Mouse (Mus musculus) lung, postnatal 0 days (tissue): ENCODE measurements around the gene Tma7.

Experiments used
- CTCF ChIP-seq: IDR thresholded peaks from 2 replicates; pipeline ENCODE4 v1.5.1; 2016; ENCODE audit warnings: antibody characterized with exemption, mild to moderate bottlenecking
- EP300 ChIP-seq: IDR thresholded peaks from 2 replicates; pipeline ENCODE4 v1.6.1; 2016; ENCODE audit warnings: antibody characterized with exemption, mild to moderate bottlenecking, control low read depth

DNA sequence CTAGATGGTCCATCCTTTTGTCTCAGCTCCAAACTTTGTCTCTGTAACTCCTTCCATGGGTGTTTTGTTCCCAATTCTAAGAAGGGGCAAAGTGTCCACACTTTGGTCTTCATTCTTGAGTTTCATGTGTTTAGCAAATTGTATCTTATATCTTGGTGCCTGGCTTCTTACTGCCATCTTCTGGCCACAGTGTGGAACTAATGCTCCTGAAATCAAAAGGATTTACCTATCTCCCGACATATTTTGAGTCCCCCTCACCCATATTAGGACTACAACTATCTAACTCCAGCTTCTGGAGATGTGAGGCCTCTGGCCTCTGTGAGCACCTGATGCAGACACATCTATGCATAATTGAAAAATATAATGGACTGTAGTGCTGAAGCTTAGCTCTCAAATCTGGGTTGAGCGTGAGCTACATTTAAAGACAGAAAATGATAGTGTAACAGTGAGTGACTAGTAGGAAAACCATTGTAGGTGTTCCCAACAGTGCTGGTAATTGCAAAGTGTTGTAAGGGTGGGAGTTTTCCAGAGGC is 40.2 kb upstream of the Tma7 start:
- no peak for TF ChIP-seq EP300
- peak; percentile 78 for TF ChIP-seq CTCF
